In the genomic region with DNA sequence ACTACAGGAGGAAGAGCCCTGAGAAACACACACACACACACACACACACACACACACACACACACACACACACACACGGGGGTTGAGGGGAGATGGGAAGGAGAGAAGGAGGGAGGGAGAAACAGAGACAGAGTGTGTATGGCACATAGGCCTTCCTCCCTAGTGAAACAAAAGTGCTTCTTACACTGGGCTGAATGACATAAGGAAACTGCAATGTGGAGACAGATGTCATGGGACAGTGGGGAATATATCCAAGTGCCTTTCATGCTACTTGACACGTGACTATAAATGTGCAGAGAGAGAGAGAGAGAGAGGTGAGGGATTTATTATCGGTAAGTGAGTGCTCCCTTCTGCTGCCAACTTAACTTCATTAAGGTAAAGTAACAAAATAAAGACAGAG, we compare ENCODE assay signal across 22 mouse cellular contexts.
A peak's percentile ranks its signal among the peaks of the same experiment; 100 is the strongest.
DNase-seq lines count a peak whose midpoint lies in the region; ATAC-seq lines count a peak whose summit lies in the region.
"Had no signal": no experiment of that assay in that cellular context is flagged by ENCODE, and none has a peak within 500 bp of the region (broad histone marks: within the 10 kb centered on the region; RNA-seq: fewer than 3 reads in every experiment).

No protein-coding gene starts in this region.

- no peak for DNase-seq in forebrain, embryonic 11.5 days (ENCODE audit: low spot score)
- DNase-seq in kidney, postnatal 14 days = no peak
- no peak for DNase-seq in right cerebral cortex, adult 2 months (ENCODE audit: low spot score in 2 of 2)
- DNase-seq: adrenal gland, adult 8-10 months; adrenal gland, postnatal 36 days; cerebellum, adult 11 months; cerebellum, adult 8-10 months; cerebellum, postnatal 14 days; embryo, embryonic 11 days; gastrocnemius, postnatal 10 days; heart, adult 18-20 months; heart, postnatal 10 days; heart, postnatal 4 days had no signal

- H3K9me3 ChIP-seq in forebrain, embryonic 15.5 days = no peaks in the 10 kb centered on the region
- no peaks in the 10 kb centered on the region for H3K9me3 ChIP-seq in forebrain, embryonic 11.5 days (ENCODE audit: control insufficient read depth, low read length)
- H3K9me3 ChIP-seq in kidney, embryonic 16.5 days (ENCODE audit: low read length) = no peaks in the 10 kb centered on the region
- no peaks in the 10 kb centered on the region for H3K9me3 ChIP-seq in neural tube, embryonic 12.5 days
- H3K9me3 ChIP-seq in neural tube, embryonic 15.5 days (replicated peaks) = no peaks in the 10 kb centered on the region
- H3K9me3 ChIP-seq: embryonic facial prominence, embryonic 15.5 days; forebrain, embryonic 12.5 days; heart, embryonic 10.5 days; intestine, embryonic 15.5 days had no signal

- no peak overlapping the region for H3K4me3 ChIP-seq in forebrain, embryonic 15.5 days
- no peak overlapping the region for H3K4me3 ChIP-seq in forebrain, embryonic 11.5 days (ENCODE audit: low read depth, low read length)
- no peak overlapping the region for H3K4me3 ChIP-seq in kidney, embryonic 16.5 days (ENCODE audit: low read length)
- H3K4me3 ChIP-seq in neural tube, embryonic 12.5 days = no peak overlapping the region
- H3K4me3 ChIP-seq in neural tube, embryonic 15.5 days (replicated peaks) = no peak overlapping the region
- H3K4me3 ChIP-seq: embryonic facial prominence, embryonic 15.5 days; erythroblast, embryonic 14.5 days; forebrain, embryonic 12.5 days; heart, embryonic 10.5 days; intestine, embryonic 15.5 days had no signal

- no peak overlapping the region for H3K27ac ChIP-seq in forebrain, embryonic 15.5 days (replicated peaks)
- no peak overlapping the region for H3K27ac ChIP-seq in forebrain, embryonic 11.5 days (ENCODE audit: low read depth, low read length)
- H3K27ac ChIP-seq in kidney, embryonic 16.5 days (ENCODE audit: low read length) = no peak overlapping the region
- no peak overlapping the region for H3K27ac ChIP-seq in neural tube, embryonic 12.5 days
- no peak overlapping the region for H3K27ac ChIP-seq in neural tube, embryonic 15.5 days (replicated peaks)
- H3K27ac ChIP-seq: embryonic facial prominence, embryonic 15.5 days; forebrain, embryonic 12.5 days; heart, embryonic 10.5 days; intestine, embryonic 15.5 days had no signal

- H3K9ac ChIP-seq in forebrain, embryonic 15.5 days (replicated peaks) = no peak overlapping the region
- no peak overlapping the region for H3K9ac ChIP-seq in forebrain, embryonic 11.5 days (ENCODE audit: low read length)
- H3K9ac ChIP-seq in kidney, embryonic 16.5 days (replicated peaks; ENCODE audit: low read length) = no peak overlapping the region
- H3K9ac ChIP-seq in neural tube, embryonic 12.5 days = no peak overlapping the region
- H3K9ac ChIP-seq in neural tube, embryonic 15.5 days (replicated peaks) = no peak overlapping the region
- H3K9ac ChIP-seq: embryonic facial prominence, embryonic 15.5 days; forebrain, embryonic 12.5 days; intestine, embryonic 15.5 days had no signal

- WGBS in forebrain, embryonic 15.5 days = 29% methylated on average over 3 of the region's 3 CpGs
- WGBS in forebrain, embryonic 11.5 days = 74% methylated on average over 3 of the region's 3 CpGs
- WGBS in kidney, embryonic 16.5 days = 39% methylated on average over 3 of the region's 3 CpGs
- WGBS in neural tube, embryonic 12.5 days = 50% methylated on average over 2 of the region's 3 CpGs
- 33% methylated on average over 3 of the region's 3 CpGs for WGBS in neural tube, embryonic 15.5 days

- H3K27me3 ChIP-seq in forebrain, embryonic 15.5 days = no peaks in the 10 kb centered on the region
- no peaks in the 10 kb centered on the region for H3K27me3 ChIP-seq in forebrain, embryonic 11.5 days (ENCODE audit: control insufficient read depth, insufficient read depth, low read length)
- no peaks in the 10 kb centered on the region for H3K27me3 ChIP-seq in kidney, embryonic 16.5 days (ENCODE audit: insufficient read depth, low read length)
- no peaks in the 10 kb centered on the region for H3K27me3 ChIP-seq in neural tube, embryonic 12.5 days (replicated peaks)
- no peaks in the 10 kb centered on the region for H3K27me3 ChIP-seq in neural tube, embryonic 15.5 days (replicated peaks)
- H3K27me3 ChIP-seq: embryonic facial prominence, embryonic 15.5 days; forebrain, embryonic 12.5 days; intestine, embryonic 15.5 days had no signal

- H3K4me2 ChIP-seq in forebrain, embryonic 15.5 days (replicated peaks) = no peak overlapping the region
- H3K4me2 ChIP-seq in forebrain, embryonic 11.5 days (ENCODE audit: low read depth, low read length, severe bottlenecking) = no peak overlapping the region
- no peak overlapping the region for H3K4me2 ChIP-seq in kidney, embryonic 16.5 days (replicated peaks; ENCODE audit: low read depth, low read length)
- no peak overlapping the region for H3K4me2 ChIP-seq in neural tube, embryonic 12.5 days (replicated peaks)
- H3K4me2 ChIP-seq in neural tube, embryonic 15.5 days = no peak overlapping the region
- H3K4me2 ChIP-seq: embryonic facial prominence, embryonic 15.5 days; forebrain, embryonic 12.5 days; intestine, embryonic 15.5 days had no signal

- ATAC-seq in forebrain, embryonic 15.5 days (replicated peaks) = 0 out of 2 replicates have a peak, but pooled peaks have one; percentile 29
- no peak for ATAC-seq in forebrain, embryonic 11.5 days (replicated peaks; ENCODE audit: low FRiP score)
- peak; percentile 15; the same call in 1 of the 2 replicates for ATAC-seq in kidney, embryonic 16.5 days (ENCODE audit: low FRiP score, low TSS enrichment)
- peak; percentile 41; the same call in 1 of the 2 replicates for ATAC-seq in neural tube, embryonic 12.5 days (ENCODE audit: low FRiP score, low read depth)
- no peak for ATAC-seq in neural tube, embryonic 15.5 days (ENCODE audit: low FRiP score)
- ATAC-seq: intestine, embryonic 15.5 days had no signal

- H3K36me3 ChIP-seq in forebrain, embryonic 15.5 days = no peaks in the 10 kb centered on the region
- H3K36me3 ChIP-seq in forebrain, embryonic 11.5 days (ENCODE audit: control insufficient read depth, insufficient read depth, low read length) = no peaks in the 10 kb centered on the region
- no peaks in the 10 kb centered on the region for H3K36me3 ChIP-seq in kidney, embryonic 16.5 days (ENCODE audit: insufficient read depth, low read length)
- no peaks in the 10 kb centered on the region for H3K36me3 ChIP-seq in neural tube, embryonic 12.5 days
- H3K36me3 ChIP-seq in neural tube, embryonic 15.5 days = no peaks in the 10 kb centered on the region
- H3K36me3 ChIP-seq: embryonic facial prominence, embryonic 15.5 days; forebrain, embryonic 12.5 days; heart, embryonic 10.5 days; intestine, embryonic 15.5 days had no signal

- H3K4me1 ChIP-seq in forebrain, embryonic 15.5 days = no peaks in the 10 kb centered on the region
- H3K4me1 ChIP-seq in forebrain, embryonic 11.5 days (replicated peaks; ENCODE audit: control insufficient read depth, insufficient read depth, low read length) = no peaks in the 10 kb centered on the region
- H3K4me1 ChIP-seq in kidney, embryonic 16.5 days (ENCODE audit: insufficient read depth, low read length) = no peaks in the 10 kb centered on the region
- no peaks in the 10 kb centered on the region for H3K4me1 ChIP-seq in neural tube, embryonic 12.5 days
- no peaks in the 10 kb centered on the region for H3K4me1 ChIP-seq in neural tube, embryonic 15.5 days
- H3K4me1 ChIP-seq: embryonic facial prominence, embryonic 15.5 days; forebrain, embryonic 12.5 days; heart, embryonic 10.5 days; intestine, embryonic 15.5 days had no signal

Comparison
In these comparisons a context has a peak if more than half of its experiments do, and no peak if none do; other contexts are left out.
1. ATAC-seq: peak in forebrain, embryonic 15.5 days (single experiment), kidney, embryonic 16.5 days (single experiment) and neural tube, embryonic 12.5 days (single experiment); none in forebrain, embryonic 11.5 days (single experiment) and neural tube, embryonic 15.5 days (single experiment).